18 mouse cellular contexts compared by ENCODE assay signal in the genomic region with DNA sequence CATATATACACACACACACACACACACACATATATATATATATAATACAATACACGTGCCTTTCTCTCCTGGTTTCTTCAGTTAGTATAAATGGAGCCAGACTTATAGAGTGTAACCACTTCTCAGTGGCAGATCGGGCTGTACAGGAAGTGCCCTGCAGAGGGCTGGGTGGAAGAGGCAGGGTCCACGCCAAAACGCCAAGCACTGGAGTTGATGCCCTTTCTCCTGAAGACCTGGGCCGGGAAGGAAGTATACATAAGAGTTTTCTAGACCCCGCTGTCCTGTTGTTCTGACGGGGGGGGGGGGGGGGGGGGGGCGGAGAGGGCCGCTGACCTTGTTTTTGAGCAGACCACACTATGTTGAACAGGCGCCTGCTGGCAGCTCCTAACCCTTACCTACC. TPM values are rescaled to one million over a fixed set of nuclear protein-coding genes. Genes with fewer than 3 reads are reported as not detected.
"Had no signal": no experiment of that assay in that cellular context is flagged by ENCODE, and none has a peak within 500 bp of the region (broad histone marks: within the 10 kb centered on the region; RNA-seq: fewer than 3 reads in every experiment).

No protein-coding gene starts in this region.

- H3K9ac ChIP-seq: limb, embryonic 13.5 days; liver, embryonic 14.5 days; midbrain, embryonic 12.5 days; stomach, embryonic 15.5 days had no signal

- H3K27ac ChIP-seq: kidney, postnatal 0 days; limb, embryonic 13.5 days; liver, embryonic 14.5 days; midbrain, embryonic 12.5 days; stomach, embryonic 15.5 days had no signal

- H3K36me3 ChIP-seq: limb, embryonic 13.5 days; midbrain, embryonic 12.5 days; stomach, embryonic 15.5 days had no signal

- H3K4me1 ChIP-seq: megakaryocyte, embryonic 14.5 days; midbrain, embryonic 12.5 days; stomach, embryonic 15.5 days had no signal

- H3K4me2 ChIP-seq: limb, embryonic 13.5 days; midbrain, embryonic 12.5 days; stomach, embryonic 15.5 days had no signal

- H3K4me3 ChIP-seq: limb, embryonic 13.5 days; megakaryocyte, embryonic 14.5 days; midbrain, embryonic 12.5 days; stomach, embryonic 15.5 days had no signal

- H3K27me3 ChIP-seq: limb, embryonic 13.5 days; megakaryocyte, embryonic 14.5 days; midbrain, embryonic 12.5 days; stomach, embryonic 15.5 days had no signal

- H3K9me3 ChIP-seq: midbrain, embryonic 12.5 days; stomach, embryonic 15.5 days had no signal

- DNase-seq: kidney, adult 9 months; kidney, postnatal 36 days; layer of hippocampus, adult 9-11 months; layer of hippocampus, postnatal 36 days; left cerebral cortex, postnatal 4 days; lung, adult 18-20 months; lung, postnatal 10 days; lung, postnatal 4 days; right cerebral cortex, postnatal 14 days; thymus, adult 2 months; thymus, postnatal 36 days had no signal

RNA-seq across cellular contexts. Expression of gene Wdr95, which starts 22.7 kb away (rescaled TPM):
- total RNA-seq: liver, adult 2 months had no signal
- polyA plus RNA-seq: liver, adult 2 months; liver, embryonic 14.5 days had no signal
